Mouse (Mus musculus): Measurements from ENCODE around the gene Scgb1a1.

Scgb1a1 gene

DNA sequence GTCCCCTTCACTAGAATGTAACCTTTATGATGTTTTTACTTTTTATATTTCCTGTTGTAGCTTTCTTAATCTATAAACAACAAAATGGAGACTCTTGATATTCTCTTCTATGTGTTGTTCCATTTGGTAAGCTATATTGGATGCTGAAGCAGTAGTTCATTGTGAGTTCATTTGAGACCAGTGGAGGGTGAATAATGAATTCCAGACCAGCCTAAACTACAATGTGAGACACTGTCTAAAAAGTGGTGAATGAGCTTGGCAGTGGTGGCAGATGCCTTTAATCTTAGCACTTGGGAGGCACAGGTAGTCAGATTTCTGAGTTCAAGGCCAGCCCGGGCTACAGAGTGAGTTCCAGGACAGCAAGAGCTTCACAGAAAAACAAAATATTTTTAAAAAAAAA, 44.6 kb downstream of the Scgb1a1 start:
- DNase-seq (ENCODE audit: low spot score) = no peak

DNA sequence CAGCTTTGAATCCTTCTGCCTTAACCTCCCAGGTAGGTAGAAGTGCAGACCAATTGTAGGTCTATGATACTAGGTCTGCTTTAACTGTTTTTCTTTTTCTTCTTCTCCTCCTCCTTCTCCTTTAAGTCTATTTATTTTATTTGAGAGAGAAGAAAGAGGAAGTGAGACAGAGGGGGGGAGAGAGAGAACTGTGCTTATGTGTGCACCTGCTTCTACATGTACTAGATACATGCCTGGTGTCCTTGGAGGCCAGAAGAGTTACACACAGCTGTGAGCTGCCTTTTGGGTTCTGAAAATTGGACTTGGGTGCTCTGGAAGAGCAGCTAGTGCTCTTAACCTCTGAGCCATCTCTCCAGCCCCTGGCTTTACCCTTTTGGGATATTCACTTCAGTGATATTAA, 46.7 kb downstream of the Scgb1a1 start:
- DNase-seq (ENCODE audit: low spot score) = no peak

DNA sequence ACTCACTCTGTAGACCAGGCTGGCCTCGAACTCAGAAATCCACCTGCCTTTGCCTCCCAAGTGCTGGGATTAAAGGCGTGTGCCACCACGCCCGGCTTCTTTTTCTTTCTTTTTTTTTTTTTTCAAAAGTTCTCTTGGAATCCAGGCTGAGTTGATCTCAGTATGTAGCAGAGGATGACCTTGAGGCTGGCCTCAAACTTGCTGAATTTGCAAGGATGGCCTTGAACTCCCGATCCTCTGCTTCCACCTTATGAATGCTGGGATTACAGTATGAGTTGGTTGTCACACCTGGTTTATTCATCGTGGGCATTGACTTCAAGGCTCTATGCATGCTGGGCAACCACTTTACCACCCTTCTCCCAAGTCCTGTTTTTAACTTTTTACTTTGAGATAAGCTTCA, 47.1 kb downstream of the Scgb1a1 start:
- no peak for DNase-seq (ENCODE audit: low spot score)

DNA sequence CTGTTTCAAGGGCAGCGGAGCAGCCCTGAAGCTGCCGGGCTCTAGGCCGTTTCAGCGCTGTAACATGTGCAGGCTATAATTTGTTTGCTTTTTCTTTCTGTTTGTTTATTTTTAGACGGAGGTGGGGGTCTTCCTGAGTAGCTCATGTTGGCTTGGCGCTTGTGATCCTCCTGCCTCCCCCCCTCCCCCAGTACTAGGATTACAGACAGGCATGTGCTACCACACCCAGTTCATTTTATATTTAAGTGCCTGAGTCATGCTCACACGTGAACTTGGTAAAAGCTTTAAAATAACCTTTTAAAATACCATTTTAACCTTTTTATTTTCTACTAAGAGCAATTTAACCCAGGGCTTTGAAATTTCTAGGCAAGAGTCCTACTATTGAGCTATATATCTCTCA, 47.8 kb downstream of the Scgb1a1 start:
- DNase-seq (ENCODE audit: low spot score) = no peak

DNA sequence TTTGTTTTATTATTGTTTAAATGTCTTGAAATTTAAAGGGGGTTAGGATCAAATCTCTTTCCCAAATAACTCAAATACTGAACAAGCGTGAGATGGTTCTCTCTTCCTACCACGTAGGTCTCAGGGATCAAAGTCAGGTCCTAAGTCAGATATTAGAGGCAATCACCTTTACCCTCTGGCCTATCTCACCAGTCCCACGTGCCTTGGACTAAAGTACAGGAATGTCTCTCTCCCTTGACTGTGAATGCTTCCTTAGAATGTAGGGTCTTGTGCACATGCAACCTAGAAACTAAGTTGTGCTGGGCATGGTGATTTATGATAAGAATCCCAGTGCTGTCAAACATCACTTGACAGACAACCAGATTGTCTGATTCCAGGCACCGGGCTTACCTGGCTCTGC, 48.5 kb downstream of the Scgb1a1 start:
- no peak for DNase-seq (ENCODE audit: low spot score)

DNA sequence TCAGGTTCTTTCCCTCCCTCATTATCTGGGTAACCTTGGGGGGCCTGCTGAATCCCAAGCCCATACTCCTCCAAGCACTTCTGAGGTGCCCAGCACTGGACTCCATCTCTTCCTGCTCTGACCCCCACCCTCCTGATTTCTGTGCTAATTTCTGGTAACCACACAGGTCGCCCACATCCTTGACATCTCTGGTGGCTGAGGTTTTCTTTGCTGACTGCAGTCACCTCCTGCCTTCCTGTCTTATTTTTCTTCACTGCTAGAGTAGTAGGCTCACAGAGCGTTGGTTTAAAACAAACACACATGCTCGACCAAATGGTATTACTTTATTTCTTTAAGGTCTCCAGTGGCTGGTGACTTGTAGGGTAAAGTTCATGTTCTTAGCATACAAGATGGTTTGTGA, 49.6 kb downstream of the Scgb1a1 start:
- DNase-seq (ENCODE audit: low spot score) = no peak

GRCm38 (mm10) chr19:9035101-9035500, 52.7 kb downstream of the Scgb1a1 start:
- DNase-seq (ENCODE audit: low spot score) = no peak

- DNase-seq (ENCODE audit: low spot score) = no peak
Observed at GRCm38 (mm10) chr19:9034480-9034879, 53.3 kb downstream of the Scgb1a1 start.

All from ovary, postnatal 14 days (tissue).